Mouse (Mus musculus): Measurements from ENCODE around the gene Rap1gap. TPM values are rescaled to one million over a fixed set of nuclear protein-coding genes. Genes with fewer than 3 reads are reported as not detected.

Gene Rap1gap
- polyA plus RNA-seq, 1 experiment from 2014 or later: 5.7 TPM

GRCm38 (mm10) chr4:137726739-137727505 lies 62.4 kb downstream of the Rap1gap start:
- H3K4me2 ChIP-seq (ENCODE audit: low read depth, low read length): no peak overlapping the region; the same call in 1 of the 2 replicates
- no peak overlapping the region for H3K27ac ChIP-seq (replicated peaks; ENCODE audit: low read depth, low read length)
- no peak overlapping the region for H3K4me3 ChIP-seq (ENCODE audit: low read depth, low read length)
- WGBS: 78% methylated on average over 18 of the region's 18 CpGs
- H3K9me3 ChIP-seq (replicated peaks; ENCODE audit: control insufficient read depth, low read length): no peaks in the 10 kb centered on the region
- peaks cover 16% of the 10 kb centered on the region for H3K4me1 ChIP-seq (ENCODE audit: control insufficient read depth, insufficient read depth, low read length)
- H3K27me3 ChIP-seq (ENCODE audit: control insufficient read depth, insufficient read depth, low read length): peaks cover 26% of the 10 kb centered on the region
- ATAC-seq (replicated peaks; ENCODE audit: insufficient number of reproducible peaks, low FRiP score, low TSS enrichment, low read depth) (no peak), DNase-seq (ENCODE audit: low spot score) (no peak)
- H3K36me3 ChIP-seq (replicated peaks; ENCODE audit: control insufficient read depth, insufficient read depth, low read depth, low read length): no peaks in the 10 kb centered on the region
- H3K9ac ChIP-seq (replicated peaks; ENCODE audit: low read length): no peak overlapping the region

DNA sequence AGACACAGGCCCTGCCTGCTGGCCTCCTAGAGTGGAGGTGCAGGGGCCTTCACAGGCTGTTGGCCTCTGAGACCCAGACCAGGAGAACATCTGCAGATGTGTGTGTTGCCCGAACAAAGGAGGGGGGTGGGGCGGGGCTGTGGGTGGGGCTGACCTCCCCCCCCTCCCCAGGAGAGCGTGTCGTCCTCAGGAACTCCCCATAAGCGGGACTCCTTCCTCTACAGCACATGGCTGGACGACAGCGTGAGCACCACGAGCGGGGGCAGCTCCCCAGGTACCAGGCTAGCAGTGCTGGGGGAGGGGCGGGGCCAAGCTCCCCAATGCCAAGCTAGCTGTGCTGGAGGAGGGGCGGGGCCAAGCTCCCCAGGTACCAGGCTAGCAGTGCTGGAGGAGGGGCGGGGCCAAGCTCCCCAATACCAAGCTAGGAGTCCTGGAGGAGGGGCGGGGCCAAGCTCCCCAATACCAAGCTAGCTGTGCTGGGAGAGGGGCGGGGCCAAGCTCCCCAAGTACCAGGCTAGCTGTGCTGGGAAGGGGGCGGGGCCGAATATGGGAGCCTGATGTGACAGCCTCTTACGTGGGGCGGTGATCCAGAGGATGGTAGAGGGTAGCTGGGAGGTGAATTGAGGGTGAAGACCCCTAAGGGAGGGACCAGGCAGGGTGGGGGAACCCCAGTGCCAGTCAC lies 63.1 kb downstream of the Rap1gap start:
- Histone ChIP-seq H3K4me1 (ENCODE audit: control insufficient read depth, insufficient read depth, low read length) (peaks cover 16% of the 10 kb centered on the region), H3K27me3 (ENCODE audit: control insufficient read depth, insufficient read depth, low read length) (peaks cover 26% of the 10 kb centered on the region), H3K9ac (replicated peaks; ENCODE audit: low read length) (no peak overlapping the region), H3K4me2 (ENCODE audit: low read depth, low read length) (peak overlapping the region; percentile 40), H3K27ac (replicated peaks; ENCODE audit: low read depth, low read length) (no peak overlapping the region), H3K9me3 (replicated peaks; ENCODE audit: control insufficient read depth, low read length) (no peaks in the 10 kb centered on the region), H3K36me3 (replicated peaks; ENCODE audit: control insufficient read depth, insufficient read depth, low read depth, low read length) (no peaks in the 10 kb centered on the region), H3K4me3 (ENCODE audit: low read depth, low read length) (no peak overlapping the region)
- 0% methylated on average over 14 of the region's 18 CpGs for WGBS
- peak; percentile 73 for DNase-seq (ENCODE audit: low spot score)
- no peak for ATAC-seq (replicated peaks; ENCODE audit: insufficient number of reproducible peaks, low FRiP score, low TSS enrichment, low read depth)

DNA sequence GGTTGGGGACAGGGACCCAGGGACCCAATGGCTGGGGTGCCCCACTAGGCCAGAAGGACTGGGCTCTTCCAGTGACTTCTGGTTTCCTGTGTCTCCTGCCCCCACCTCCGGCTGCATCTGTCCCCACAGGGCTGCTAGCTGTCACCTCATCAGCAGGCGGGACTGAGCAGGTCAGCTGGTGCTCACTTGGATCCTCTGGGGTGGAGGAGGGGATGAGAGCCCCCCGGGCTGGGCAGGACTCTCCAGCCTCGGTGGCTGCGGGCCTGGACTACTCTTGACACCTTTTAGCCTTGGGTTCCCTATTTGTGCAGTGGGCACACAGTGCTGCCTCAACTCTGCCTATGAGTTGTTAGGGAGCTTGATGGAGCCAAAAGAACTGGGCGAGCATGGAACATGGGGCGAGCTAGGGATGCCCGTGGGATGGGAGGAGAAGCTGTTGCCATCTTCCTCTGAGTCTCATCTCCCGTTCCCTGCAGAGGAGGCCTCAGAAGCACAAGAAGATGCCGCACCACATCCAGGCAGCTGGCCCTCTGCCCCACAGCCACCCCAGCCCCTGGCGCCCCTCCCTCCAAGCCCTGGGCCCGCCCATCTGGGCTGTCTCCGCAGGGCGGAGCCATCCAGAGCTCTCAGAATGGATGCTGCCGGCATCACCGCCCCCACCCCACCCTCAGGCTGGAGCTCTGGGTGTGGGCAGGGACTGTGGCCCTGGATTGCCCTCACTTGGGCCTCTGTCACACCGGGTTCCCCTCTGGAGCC lies 64.1 kb downstream of the Rap1gap start:
- peak overlapping the region; percentile 40 for H3K4me2 ChIP-seq (ENCODE audit: low read depth, low read length)
- H3K4me3 ChIP-seq (ENCODE audit: low read depth, low read length): peak overlapping the region; percentile 14; the same call in 1 of the 2 replicates
- peak; percentile 37 for DNase-seq (ENCODE audit: low spot score)
- H3K9me3 ChIP-seq (replicated peaks; ENCODE audit: control insufficient read depth, low read length): no peaks in the 10 kb centered on the region
- H3K4me1 ChIP-seq (ENCODE audit: control insufficient read depth, insufficient read depth, low read length): peaks cover 16% of the 10 kb centered on the region
- no peak overlapping the region for H3K27ac ChIP-seq (replicated peaks; ENCODE audit: low read depth, low read length)
- peaks cover 22% of the 10 kb centered on the region for H3K27me3 ChIP-seq (ENCODE audit: control insufficient read depth, insufficient read depth, low read length)
- ATAC-seq (replicated peaks; ENCODE audit: insufficient number of reproducible peaks, low FRiP score, low TSS enrichment, low read depth): peak; percentile 35; the same call in 1 of the 2 replicates
- no peak overlapping the region for H3K9ac ChIP-seq (replicated peaks; ENCODE audit: low read length)
- H3K36me3 ChIP-seq (replicated peaks; ENCODE audit: control insufficient read depth, insufficient read depth, low read depth, low read length): no peaks in the 10 kb centered on the region
- WGBS: 10% methylated on average over 17 of the region's 17 CpGs

DNA sequence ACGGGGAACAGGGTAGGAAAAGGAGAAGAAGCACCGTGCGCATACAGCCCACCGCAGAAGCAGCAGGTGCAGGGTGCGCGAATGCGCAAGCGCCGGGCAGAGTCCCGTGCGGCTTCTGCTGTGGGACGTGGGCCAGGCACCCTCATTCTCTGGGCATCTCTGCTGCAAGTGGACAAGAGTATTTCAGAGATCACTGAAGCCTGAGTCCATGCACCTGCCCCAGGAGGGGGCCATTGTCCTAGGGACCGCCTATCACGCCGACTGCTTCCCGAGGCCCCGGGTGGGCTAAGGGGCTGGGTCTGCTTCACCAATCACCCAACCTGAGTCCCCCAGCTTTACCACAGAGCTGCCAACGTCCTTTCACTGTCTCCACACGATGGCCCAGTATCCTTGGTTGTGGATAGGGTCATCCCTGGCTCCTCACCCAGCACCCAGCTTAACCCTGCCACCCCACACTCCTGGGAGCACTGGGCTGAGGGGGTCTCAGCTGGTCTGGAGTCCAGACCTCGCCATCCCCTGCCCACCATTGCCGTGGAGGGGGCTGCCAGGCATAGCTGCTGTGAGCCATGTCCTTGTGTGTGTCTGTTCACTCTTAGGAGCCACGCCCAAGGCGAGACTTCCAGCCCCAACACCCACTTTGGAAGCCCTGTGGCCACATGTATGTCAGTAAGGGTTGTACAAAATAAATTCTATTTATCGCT lies 64.8 kb downstream of the Rap1gap start:
- WGBS: 19% methylated on average over 24 of the region's 24 CpGs
- H3K27me3 ChIP-seq (ENCODE audit: control insufficient read depth, insufficient read depth, low read length): peaks cover 22% of the 10 kb centered on the region
- H3K4me2 ChIP-seq (ENCODE audit: low read depth, low read length): peak overlapping the region; percentile 40
- no peak; the same call in 1 of the 2 replicates for ATAC-seq (replicated peaks; ENCODE audit: insufficient number of reproducible peaks, low FRiP score, low TSS enrichment, low read depth)
- H3K4me3 ChIP-seq (ENCODE audit: low read depth, low read length): peak overlapping the region; percentile 14; the same call in 1 of the 2 replicates
- H3K4me1 ChIP-seq (ENCODE audit: control insufficient read depth, insufficient read depth, low read length): peaks cover 16% of the 10 kb centered on the region
- H3K27ac ChIP-seq (replicated peaks; ENCODE audit: low read depth, low read length): no peak overlapping the region
- H3K36me3 ChIP-seq (replicated peaks; ENCODE audit: control insufficient read depth, insufficient read depth, low read depth, low read length): no peaks in the 10 kb centered on the region
- H3K9me3 ChIP-seq (replicated peaks; ENCODE audit: control insufficient read depth, low read length): no peaks in the 10 kb centered on the region
- H3K9ac ChIP-seq (replicated peaks; ENCODE audit: low read length): 0 out of 2 replicates have a peak overlapping the region, but pooled peaks have one; percentile 25
- DNase-seq (ENCODE audit: low spot score): no peak

- no peak overlapping the region for H3K27ac ChIP-seq (replicated peaks; ENCODE audit: low read depth, low read length)
- WGBS: 23% methylated on average over 3 of the region's 3 CpGs
- DNase-seq (ENCODE audit: low spot score) (peak; percentile 93), ATAC-seq (replicated peaks; ENCODE audit: insufficient number of reproducible peaks, low FRiP score, low TSS enrichment, low read depth) (0 out of 2 replicates have a peak, but pooled peaks have one; percentile 49)
- H3K4me2 ChIP-seq (ENCODE audit: low read depth, low read length): no peak overlapping the region
- peaks cover 16% of the 10 kb centered on the region for H3K4me1 ChIP-seq (ENCODE audit: control insufficient read depth, insufficient read depth, low read length)
- H3K36me3 ChIP-seq (replicated peaks; ENCODE audit: control insufficient read depth, insufficient read depth, low read depth, low read length): no peaks in the 10 kb centered on the region
- peaks cover 22% of the 10 kb centered on the region for H3K27me3 ChIP-seq (ENCODE audit: control insufficient read depth, insufficient read depth, low read length)
- no peak overlapping the region for H3K4me3 ChIP-seq (ENCODE audit: low read depth, low read length)
- H3K9ac ChIP-seq (replicated peaks; ENCODE audit: low read length): no peak overlapping the region
- no peaks in the 10 kb centered on the region for H3K9me3 ChIP-seq (replicated peaks; ENCODE audit: control insufficient read depth, low read length)
Measured at GRCm38 (mm10) chr4:137730134-137730533, 65.6 kb downstream of the Rap1gap start.

DNA sequence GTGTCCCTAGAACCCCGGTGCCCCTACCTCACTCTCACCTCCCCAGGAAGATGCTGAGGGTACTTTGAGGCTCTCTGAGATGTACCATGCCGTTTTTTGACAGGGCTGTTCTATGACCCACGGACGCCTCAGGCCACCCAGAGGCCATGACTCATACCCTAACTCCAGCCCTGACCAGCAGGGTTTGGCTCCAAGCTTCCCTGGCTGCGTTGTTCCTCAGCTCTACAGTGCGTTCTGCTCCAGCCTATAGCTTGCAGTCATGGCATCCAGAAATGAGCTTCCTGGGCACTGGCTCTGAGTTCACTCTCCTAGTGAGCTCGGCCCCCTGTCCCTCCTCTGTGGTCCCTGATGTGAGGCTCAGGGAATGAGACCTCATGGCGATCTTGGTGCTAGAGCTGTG lies 66.2 kb downstream of the Rap1gap start:
- no peak overlapping the region for H3K4me2 ChIP-seq (ENCODE audit: low read depth, low read length)
- no peak overlapping the region for H3K27ac ChIP-seq (replicated peaks; ENCODE audit: low read depth, low read length)
- no peaks in the 10 kb centered on the region for H3K9me3 ChIP-seq (replicated peaks; ENCODE audit: control insufficient read depth, low read length)
- ATAC-seq (replicated peaks; ENCODE audit: insufficient number of reproducible peaks, low FRiP score, low TSS enrichment, low read depth): no peak
- peaks cover 16% of the 10 kb centered on the region for H3K4me1 ChIP-seq (ENCODE audit: control insufficient read depth, insufficient read depth, low read length)
- DNase-seq (ENCODE audit: low spot score): no peak
- H3K27me3 ChIP-seq (ENCODE audit: control insufficient read depth, insufficient read depth, low read length): peaks cover 22% of the 10 kb centered on the region
- no peaks in the 10 kb centered on the region for H3K36me3 ChIP-seq (replicated peaks; ENCODE audit: control insufficient read depth, insufficient read depth, low read depth, low read length)
- WGBS: 72% methylated on average over 8 of the region's 8 CpGs
- H3K9ac ChIP-seq (replicated peaks; ENCODE audit: low read length): no peak overlapping the region
- H3K4me3 ChIP-seq (ENCODE audit: low read depth, low read length): no peak overlapping the region

- no peak overlapping the region for H3K27ac ChIP-seq (replicated peaks; ENCODE audit: low read depth, low read length)
- H3K9me3 ChIP-seq (replicated peaks; ENCODE audit: control insufficient read depth, low read length): no peaks in the 10 kb centered on the region
- no peak overlapping the region for H3K9ac ChIP-seq (replicated peaks; ENCODE audit: low read length)
- WGBS: 66% methylated on average over 10 of the region's 10 CpGs
- no peak overlapping the region for H3K4me2 ChIP-seq (ENCODE audit: low read depth, low read length)
- peaks cover 22% of the 10 kb centered on the region for H3K27me3 ChIP-seq (ENCODE audit: control insufficient read depth, insufficient read depth, low read length)
- no peak for ATAC-seq (replicated peaks; ENCODE audit: insufficient number of reproducible peaks, low FRiP score, low TSS enrichment, low read depth)
- H3K36me3 ChIP-seq (replicated peaks; ENCODE audit: control insufficient read depth, insufficient read depth, low read depth, low read length): no peaks in the 10 kb centered on the region
- DNase-seq (ENCODE audit: low spot score): no peak
- no peak overlapping the region for H3K4me3 ChIP-seq (ENCODE audit: low read depth, low read length)
- H3K4me1 ChIP-seq (ENCODE audit: control insufficient read depth, insufficient read depth, low read length): peaks cover 16% of the 10 kb centered on the region
Measured at GRCm38 (mm10) chr4:137731891-137732290, 67.4 kb downstream of the Rap1gap start.

Measured in embryonic facial prominence, embryonic 11.5 days (tissue).